Mouse (Mus musculus) adrenal gland, adult (tissue): Measurements from ENCODE around the gene AY358078.

ENCODE experiments used
- DNase-seq, 2 experiments: peaks; one replicate each; pipeline ENCODE4 v3.0.0; 2022 to 2023; ENCODE audit warnings: low spot score in 1 of 2; ENCODE audit not compliant: inconsistent age in 2 of 2

Gene AY358078

DNA sequence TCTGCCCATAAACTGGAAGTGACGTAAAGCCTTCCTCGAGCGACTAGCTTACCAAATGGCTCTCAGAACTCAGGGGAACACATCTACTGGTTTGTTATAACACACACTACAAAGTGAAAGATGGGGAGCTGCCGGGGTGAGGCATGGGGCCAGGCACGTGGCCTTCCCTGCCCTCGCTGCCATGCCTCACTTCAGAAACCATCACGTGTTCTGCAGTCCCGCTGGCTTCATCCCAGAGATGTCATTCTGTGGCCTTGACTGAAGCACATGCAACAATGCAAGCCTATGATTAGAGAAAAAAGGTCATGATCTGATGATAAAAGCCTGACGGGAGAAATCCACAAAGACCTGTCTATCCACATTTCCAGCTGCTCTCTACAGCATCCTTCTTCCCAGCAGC lies 71.9 kb downstream of the AY358078 start:
- DNase-seq = peak; percentile 89 to 95
